17 mouse cellular contexts compared by ENCODE assay signal in the genomic region with DNA sequence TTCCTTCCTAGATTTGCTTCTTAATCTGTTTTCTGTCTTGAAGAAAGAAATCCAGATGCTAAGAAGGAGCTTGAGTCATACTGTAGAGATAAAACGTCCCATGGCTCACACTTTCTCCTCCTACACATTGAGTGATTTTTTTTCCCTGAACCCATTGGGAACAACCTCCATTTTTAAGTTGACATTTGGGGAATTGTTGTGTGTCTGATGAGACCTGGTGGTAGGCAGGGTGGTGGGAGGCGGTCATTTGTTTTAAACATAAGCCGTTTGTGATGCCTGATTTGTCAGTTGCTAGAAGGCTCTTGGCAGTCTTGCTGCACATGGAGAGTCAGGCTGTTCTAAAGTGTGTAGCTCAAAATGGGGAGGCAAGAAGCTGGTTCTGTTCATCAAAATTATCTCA.
DNase-seq lines count a peak whose midpoint lies in the region; ATAC-seq and TF ChIP-seq lines count a peak whose summit lies in the region.
"Had no signal": no experiment of that assay in that cellular context is flagged by ENCODE, and none has a peak within 500 bp of the region (broad histone marks: within the 10 kb centered on the region; RNA-seq: fewer than 3 reads in every experiment).

No protein-coding gene starts in this region.

- ATAC-seq in megakaryocyte, adult 5-6 weeks (ENCODE audit: poor library complexity, severe bottlenecking): no peak
- ATAC-seq: forebrain, embryonic 15.5 days; inflammation-experienced regulatory T-cells, adult 6 months; liver, postnatal 0 days; midbrain, embryonic 16.5 days had no signal

- no peak for TF ChIP-seq EP300 in heart, adult 2 months (IDR thresholded peaks at IDR 0.05; ENCODE audit: insufficient read depth, low read depth, low read length)

- H3K9ac ChIP-seq in heart, adult 2 months (ENCODE audit: low read depth, low read length): no peak overlapping the region
- H3K9ac ChIP-seq: embryonic facial prominence, embryonic 12.5 days; forebrain, embryonic 15.5 days; liver, postnatal 0 days had no signal

- TF ChIP-seq CTCF in heart, adult 2 months (IDR thresholded peaks at IDR 0.05): no peak

- no peak overlapping the region for H3K27ac ChIP-seq in heart, adult 2 months
- H3K27ac ChIP-seq: embryonic facial prominence, embryonic 12.5 days; forebrain, embryonic 15.5 days had no signal

- DNase-seq in right cerebral cortex, adult 2 months (ENCODE audit: low spot score in 2 of 2): peak; percentile 58 to 69
- DNase-seq in right cerebral cortex, postnatal 4 days: no peak
- peak; percentile 59 for DNase-seq in layer of hippocampus, adult 9-11 months
- DNase-seq in left cerebral cortex, postnatal 36 days (ENCODE audit: low spot score in 2 of 2): peak; percentile 49 to 54
- DNase-seq in heart, adult 2 months: no peak
- no peak for DNase-seq in spleen, postnatal 10 days (ENCODE audit: low spot score in 2 of 2)
- DNase-seq: cerebellum, postnatal 36 days; gastrocnemius, postnatal 10 days; kidney, adult 8-10 months; liver; liver, postnatal 0 days; lung, postnatal 14 days had no signal

- no peaks in the 10 kb centered on the region; the same call in 1 of the 2 replicates for H3K4me1 ChIP-seq in heart, adult 2 months (ENCODE audit: control insufficient read depth, insufficient read depth, low read length)
- H3K4me1 ChIP-seq: embryonic facial prominence, embryonic 12.5 days; forebrain, embryonic 15.5 days had no signal

- 70% methylated on average over 3 of the region's 3 CpGs for WGBS in heart, adult 2 months

- no peaks in the 10 kb centered on the region for H3K36me3 ChIP-seq in heart, adult 2 months (ENCODE audit: control insufficient read depth, insufficient read depth, low read length)
- H3K36me3 ChIP-seq: embryonic facial prominence, embryonic 12.5 days; forebrain, embryonic 15.5 days had no signal

- intact Hi-C loops in left cerebral cortex, postnatal 36 days (cut with DNase I): no loop called here
- intact Hi-C loops in heart, adult 2 months (cut with DNase I): no loop called here

- H3K27me3 ChIP-seq in heart, adult 2 months (ENCODE audit: control insufficient read depth, insufficient read depth, low read length): no peaks in the 10 kb centered on the region
- H3K27me3 ChIP-seq: embryonic facial prominence, embryonic 12.5 days; forebrain, embryonic 15.5 days had no signal

- no peak for TF ChIP-seq POLR2A in heart, adult 2 months (IDR thresholded peaks at IDR 0.05; ENCODE audit: insufficient read depth, low read depth, low read length)

- H3K79me2 ChIP-seq in heart, adult 2 months (replicated peaks; ENCODE audit: control insufficient read depth, insufficient read depth, low read length): no peaks in the 10 kb centered on the region

- H3K4me3 ChIP-seq in heart, adult 2 months: no peak overlapping the region
- H3K4me3 ChIP-seq: embryonic facial prominence, embryonic 12.5 days; forebrain, embryonic 15.5 days had no signal

Comparison
In these comparisons a context has a peak if more than half of its experiments do, and no peak if none do; other contexts are left out.
1. DNase-seq: peak in right cerebral cortex, adult 2 months (2 of 2), layer of hippocampus, adult 9-11 months (single experiment) and left cerebral cortex, postnatal 36 days (2 of 2); none in right cerebral cortex, postnatal 4 days (single experiment), heart, adult 2 months (0 of 2) and spleen, postnatal 10 days (0 of 2).